Mouse (Mus musculus): ENCODE data around the gene Erbin. TPM values are rescaled to one million over a fixed set of nuclear protein-coding genes. Genes with fewer than 3 reads are reported as not detected.

Gene Erbin
- polyA plus RNA-seq, 1 experiment from 2014 or later = 10.9 TPM

GRCm38 (mm10) chr13:103847614-103848013 lies 72.7 kb downstream of the Erbin start:
- Histone ChIP-seq H3K36me3 (peaks cover 22% of the 10 kb centered on the region), H3K4me2 (replicated peaks) (no peak overlapping the region), H3K4me3 (no peak overlapping the region), H3K9me3 (no peaks in the 10 kb centered on the region), H3K9ac (replicated peaks) (no peak overlapping the region), H3K27ac (replicated peaks) (no peak overlapping the region), H3K4me1 (no peaks in the 10 kb centered on the region), H3K27me3 (no peaks in the 10 kb centered on the region)
- 92% methylated on average over 2 of the region's 2 CpGs for WGBS
- no peak for ATAC-seq (replicated peaks)

GRCm38 (mm10) chr13:103841287-103842201 lies 78.8 kb downstream of the Erbin start:
- WGBS = 94% methylated on average over 5 of the region's 5 CpGs
- Histone ChIP-seq H3K27me3 (no peaks in the 10 kb centered on the region), H3K4me2 (replicated peaks) (no peak overlapping the region), H3K9ac (replicated peaks) (no peak overlapping the region), H3K4me3 (no peak overlapping the region), H3K4me1 (no peaks in the 10 kb centered on the region), H3K9me3 (no peaks in the 10 kb centered on the region), H3K36me3 (peaks cover 47% of the 10 kb centered on the region), H3K27ac (replicated peaks) (no peak overlapping the region)
- no peak for ATAC-seq (replicated peaks)

DNA sequence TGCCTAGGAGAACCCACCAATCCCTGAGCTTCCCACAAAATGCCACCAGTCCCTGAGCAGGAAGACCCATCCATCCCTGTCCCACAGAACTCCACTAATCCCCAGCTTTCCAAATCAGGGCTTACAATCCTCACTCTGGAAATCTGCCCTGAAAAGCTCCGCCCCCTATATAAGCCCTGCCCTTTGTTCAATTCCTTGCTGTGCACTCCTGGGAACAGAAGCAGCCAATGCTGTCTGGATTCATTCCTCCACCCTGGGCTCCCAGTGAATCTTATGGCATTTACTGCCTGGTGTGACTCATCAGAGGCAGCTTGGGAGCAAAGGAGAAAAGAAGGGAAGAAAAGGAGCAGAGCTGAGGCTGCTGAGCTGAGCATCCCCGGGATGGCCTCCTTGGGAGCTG lies 81.7 kb downstream of the Erbin start:
- H3K36me3 ChIP-seq = peaks cover 40% of the 10 kb centered on the region
- no peak overlapping the region for H3K9ac ChIP-seq (replicated peaks)
- no peak for ATAC-seq (replicated peaks)
- H3K4me3 ChIP-seq = no peak overlapping the region
- H3K4me2 ChIP-seq (replicated peaks) = no peak overlapping the region
- H3K9me3 ChIP-seq = no peaks in the 10 kb centered on the region
- 54% methylated on average over 2 of the region's 2 CpGs for WGBS
- no peaks in the 10 kb centered on the region for H3K27me3 ChIP-seq
- H3K4me1 ChIP-seq = no peaks in the 10 kb centered on the region
- H3K27ac ChIP-seq (replicated peaks) = no peak overlapping the region

DNA sequence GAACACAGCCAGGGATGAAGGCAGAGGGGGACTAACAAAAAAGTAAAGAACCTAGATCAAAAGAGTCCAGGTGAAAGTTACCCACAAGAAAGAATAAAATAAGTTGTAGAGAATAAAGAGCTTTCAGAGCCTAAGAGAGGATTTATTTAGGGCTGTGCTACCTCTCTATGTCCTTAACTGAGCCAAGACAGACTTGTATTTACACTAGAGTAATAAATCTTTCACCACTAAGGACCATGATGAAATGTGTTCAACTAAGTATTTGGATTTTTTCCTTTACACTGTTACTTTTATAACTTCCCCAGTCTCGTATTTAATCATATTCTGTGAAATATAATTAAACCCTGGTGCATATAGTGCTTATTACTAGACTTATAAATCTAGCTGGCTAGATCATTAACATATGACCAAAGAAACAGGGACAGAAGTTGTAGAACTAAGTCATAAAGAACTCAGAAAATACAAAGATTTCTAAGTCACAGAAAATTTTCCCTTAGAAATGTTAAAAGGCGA lies 90.6 kb downstream of the Erbin start:
- peaks cover 9% of the 10 kb centered on the region; the same call in 1 of the 2 replicates for H3K36me3 ChIP-seq

GRCm38 (mm10) chr13:103822270-103822669 lies 98.0 kb downstream of the Erbin start:
- ATAC-seq (replicated peaks) = no peak
- Histone ChIP-seq H3K4me3 (no peak overlapping the region), H3K27me3 (no peaks in the 10 kb centered on the region), H3K9me3 (no peaks in the 10 kb centered on the region), H3K4me2 (replicated peaks) (no peak overlapping the region), H3K4me1 (no peaks in the 10 kb centered on the region), H3K27ac (replicated peaks) (no peak overlapping the region), H3K36me3 (peaks cover 5% of the 10 kb centered on the region), H3K9ac (replicated peaks) (no peak overlapping the region)
- WGBS = 96% methylated on average over 1 of the region's 1 CpGs

More for the DNA sequence above, 90.6 kb downstream of the Erbin start:
- Histone ChIP-seq H3K9ac (replicated peaks) (no peak overlapping the region), H3K4me3 (no peak overlapping the region), H3K4me1 (no peaks in the 10 kb centered on the region), H3K27ac (replicated peaks) (no peak overlapping the region), H3K4me2 (replicated peaks) (no peak overlapping the region), H3K27me3 (no peaks in the 10 kb centered on the region), H3K9me3 (no peaks in the 10 kb centered on the region)
- no peak for ATAC-seq (replicated peaks)
- 93% methylated on average over 2 of the region's 2 CpGs for WGBS

DNA sequence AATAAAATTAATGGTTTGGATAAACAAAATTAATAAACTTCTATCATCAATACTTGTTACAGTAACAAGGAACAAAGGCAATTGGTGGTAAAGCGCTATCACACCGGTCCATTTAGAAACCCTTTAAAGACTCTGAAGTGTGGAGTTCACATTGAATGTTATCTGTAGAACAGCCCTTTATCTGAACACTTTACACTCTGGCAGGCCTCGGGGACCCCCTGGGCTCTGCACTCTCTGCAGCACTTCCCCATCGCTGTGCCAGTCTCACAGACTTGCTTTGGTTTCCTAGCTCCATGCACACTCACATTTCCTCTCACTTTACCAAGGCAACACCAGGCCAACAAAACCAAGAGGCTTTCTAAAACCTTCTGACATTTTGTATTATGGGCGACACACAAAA lies 100.9 kb downstream of the Erbin start:
- H3K9me3 ChIP-seq = no peaks in the 10 kb centered on the region
- WGBS = 82% methylated on average over 5 of the region's 5 CpGs

DNA sequence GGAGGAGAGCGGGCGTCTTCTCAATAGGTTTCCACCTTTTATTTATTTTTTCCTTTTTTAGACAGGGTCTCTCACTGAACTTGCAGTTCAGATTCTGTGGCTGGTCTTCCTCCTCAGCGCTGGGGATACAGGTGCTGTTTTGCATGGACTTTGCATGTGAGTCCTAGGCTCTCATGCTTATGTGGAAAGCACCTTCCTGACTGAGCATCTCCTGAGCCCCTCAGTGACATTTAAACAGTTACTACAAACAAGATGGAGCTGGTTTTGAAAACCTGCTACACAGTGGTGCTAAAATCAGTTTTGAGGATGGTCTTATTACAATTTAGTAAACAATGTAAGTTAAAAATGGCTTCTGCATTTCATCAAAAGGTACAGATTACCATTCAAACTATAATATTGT lies 102.4 kb downstream of the Erbin start:
- no peak overlapping the region for H3K4me2 ChIP-seq (replicated peaks)
- no peak for ATAC-seq (replicated peaks)
- H3K4me3 ChIP-seq = no peak overlapping the region
- H3K27me3 ChIP-seq = no peaks in the 10 kb centered on the region
- no peaks in the 10 kb centered on the region for H3K4me1 ChIP-seq
- no peak overlapping the region for H3K9ac ChIP-seq (replicated peaks)
- H3K36me3 ChIP-seq = peaks cover 5% of the 10 kb centered on the region; the same call in 1 of the 2 replicates
- no peak overlapping the region for H3K27ac ChIP-seq (replicated peaks)
- H3K9me3 ChIP-seq = no peaks in the 10 kb centered on the region
- 91% methylated on average over 3 of the region's 3 CpGs for WGBS

More for the DNA sequence above, 100.9 kb downstream of the Erbin start:
- H3K4me3 ChIP-seq = no peak overlapping the region
- ATAC-seq (replicated peaks) = no peak
- no peak overlapping the region for H3K4me2 ChIP-seq (replicated peaks)
- H3K27ac ChIP-seq (replicated peaks) = no peak overlapping the region
- H3K4me1 ChIP-seq = no peaks in the 10 kb centered on the region
- H3K36me3 ChIP-seq = peaks cover 5% of the 10 kb centered on the region
- no peak overlapping the region for H3K9ac ChIP-seq (replicated peaks)
- H3K27me3 ChIP-seq = no peaks in the 10 kb centered on the region

DNA sequence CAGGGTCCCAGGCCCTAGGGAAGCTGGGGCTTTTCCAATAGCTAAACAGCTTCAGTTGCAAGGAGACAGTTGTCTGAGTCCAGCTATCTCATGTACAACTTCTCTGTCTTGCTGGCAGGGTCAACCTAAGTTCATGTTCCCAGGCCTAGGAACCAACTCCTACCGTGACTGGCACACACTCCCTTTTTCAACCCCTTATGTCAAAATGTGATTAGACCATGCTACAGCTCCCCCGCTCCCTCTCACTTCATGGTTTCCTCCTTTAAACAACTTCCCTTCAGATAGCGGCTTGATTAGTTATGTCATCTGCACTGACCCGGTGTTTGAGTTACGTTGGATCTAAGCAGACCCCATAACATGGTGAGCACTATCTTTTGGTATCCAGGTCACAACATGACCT lies 112.8 kb downstream of the Erbin start:
- Histone ChIP-seq H3K9ac (replicated peaks) (no peak overlapping the region), H3K36me3 (no peaks in the 10 kb centered on the region), H3K4me3 (no peak overlapping the region), H3K27me3 (no peaks in the 10 kb centered on the region), H3K9me3 (no peaks in the 10 kb centered on the region), H3K4me2 (replicated peaks) (no peak overlapping the region), H3K4me1 (peaks cover 35% of the 10 kb centered on the region), H3K27ac (replicated peaks) (0 out of 2 replicates have a peak overlapping the region, but pooled peaks have one; percentile 19)
- WGBS = 94% methylated on average over 5 of the region's 5 CpGs
- ATAC-seq (replicated peaks) = no peak

GRCm38 (mm10) chr13:103806210-103806851 lies 114.0 kb downstream of the Erbin start:
- peak overlapping the region; percentile 87 for H3K27ac ChIP-seq (replicated peaks)
- H3K36me3 ChIP-seq = no peaks in the 10 kb centered on the region
- ATAC-seq (replicated peaks) = peak; percentile 96
- H3K27me3 ChIP-seq = no peaks in the 10 kb centered on the region
- H3K9ac ChIP-seq (replicated peaks) = no peak overlapping the region
- 8% methylated on average over 6 of the region's 6 CpGs for WGBS
- no peak overlapping the region for H3K4me3 ChIP-seq
- peaks cover 35% of the 10 kb centered on the region for H3K4me1 ChIP-seq
- H3K4me2 ChIP-seq (replicated peaks) = 0 out of 2 replicates have a peak overlapping the region, but pooled peaks have one; percentile 3
- H3K9me3 ChIP-seq = no peaks in the 10 kb centered on the region

DNA sequence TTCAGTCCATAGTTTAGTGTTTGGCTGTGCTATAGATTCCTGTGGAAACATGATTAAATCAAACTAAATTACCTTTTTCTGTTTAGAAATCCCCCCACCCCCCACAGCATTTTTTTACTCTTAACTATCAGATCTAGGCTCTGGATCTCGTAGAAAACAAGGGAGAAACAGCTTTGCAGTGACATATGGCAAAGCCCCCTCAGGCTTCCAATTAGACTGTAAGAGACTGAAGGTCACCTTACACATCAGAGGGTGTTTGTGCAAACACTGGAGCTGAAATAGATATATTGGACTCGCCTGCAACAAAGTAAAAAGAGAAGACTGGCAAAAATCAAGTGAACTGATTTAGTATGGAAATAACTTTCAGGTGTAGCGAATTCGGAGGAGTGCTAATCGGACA lies 116.6 kb downstream of the Erbin start:
- no peak overlapping the region for H3K4me3 ChIP-seq
- H3K27me3 ChIP-seq = no peaks in the 10 kb centered on the region
- 51% methylated on average over 5 of the region's 5 CpGs for WGBS
- H3K4me2 ChIP-seq (replicated peaks) = no peak overlapping the region
- no peak overlapping the region; the same call in 1 of the 2 replicates for H3K27ac ChIP-seq (replicated peaks)
- H3K36me3 ChIP-seq = no peaks in the 10 kb centered on the region
- ATAC-seq (replicated peaks) = no peak
- H3K9ac ChIP-seq (replicated peaks) = no peak overlapping the region
- no peaks in the 10 kb centered on the region for H3K9me3 ChIP-seq
- H3K4me1 ChIP-seq = peaks cover 35% of the 10 kb centered on the region

- H3K4me2 ChIP-seq (replicated peaks) = no peak overlapping the region
- no peak overlapping the region for H3K4me3 ChIP-seq
- H3K27me3 ChIP-seq = no peaks in the 10 kb centered on the region
- no peak for ATAC-seq (replicated peaks)
- no peak overlapping the region for H3K27ac ChIP-seq (replicated peaks)
- peaks cover 18% of the 10 kb centered on the region for H3K4me1 ChIP-seq
- H3K9me3 ChIP-seq = no peaks in the 10 kb centered on the region
- 96% methylated on average over 1 of the region's 1 CpGs for WGBS
- no peaks in the 10 kb centered on the region for H3K36me3 ChIP-seq
- no peak overlapping the region for H3K9ac ChIP-seq (replicated peaks)
Observed at GRCm38 (mm10) chr13:103801021-103801420, 119.3 kb downstream of the Erbin start.
